In genomic region chr7:19920506-19921261, GRCm38 (mm10) we compare ENCODE assay signal across 8 mouse cellular contexts. TPM values are rescaled to one million over a fixed set of nuclear protein-coding genes. Genes with fewer than 3 reads are reported as not detected.
DNase-seq lines count a peak whose midpoint lies in the region; ATAC-seq lines count a peak whose summit lies in the region.

Gene Pvr (minus strand): TSS chr7:19921160.

- peak within 1 kb of the TSS; percentile 69 for H3K4me3 ChIP-seq in intestine, embryonic 15.5 days (replicated peaks)

- DNase-seq in adrenal gland, adult 2 months: peak; percentile 94
- DNase-seq in embryo, embryonic 11 days: peak; percentile 83
- peak; percentile 33 to 64 for DNase-seq in gastrocnemius, postnatal 4 days (ENCODE audit: low spot score in 2 of 2)
- peak; percentile 79 to 88 for DNase-seq in left cerebral cortex, postnatal 25 days (ENCODE audit: low spot score in 2 of 2)
- DNase-seq in right cerebral cortex, postnatal 14 days: peak; percentile 70
- DNase-seq in c-Kit-positive CD71-positive TER-119-positive erythroid progenitor cells, embryonic 14.5 days (ENCODE audit: low spot score): no peak

- H3K4me1 ChIP-seq in intestine, embryonic 15.5 days (replicated peaks): peaks cover 4% of the 10 kb centered on the region; the same call in 1 of the 2 replicates

- ATAC-seq in intestine, embryonic 15.5 days: peak; percentile 96
- ATAC-seq in megakaryocyte-erythroid progenitor cell, adult 5-6 weeks (replicated peaks; ENCODE audit: low FRiP score, low TSS enrichment, poor library complexity, severe bottlenecking): peak; percentile 84

- peak within 1 kb of the TSS; percentile 63 for H3K4me2 ChIP-seq in intestine, embryonic 15.5 days (replicated peaks)

- H3K9me3 ChIP-seq in intestine, embryonic 15.5 days: no peaks in the 10 kb centered on the region

- intact Hi-C loops in left cerebral cortex, postnatal 25 days (cut with DNase I): no loop called here

- peak within 1 kb of the TSS; percentile 88 for H3K27ac ChIP-seq in intestine, embryonic 15.5 days

- no peaks in the 10 kb centered on the region for H3K27me3 ChIP-seq in intestine, embryonic 15.5 days (replicated peaks)

- 1% methylated on average over 60 of the region's 60 CpGs for WGBS in intestine, embryonic 15.5 days

- H3K9ac ChIP-seq in intestine, embryonic 15.5 days: peak within 1 kb of the TSS; percentile 75

- H3K36me3 ChIP-seq in intestine, embryonic 15.5 days: 0 out of 2 replicates have a peak, but pooled peaks cover 4% of the 10 kb centered on the region

RNA-seq across cellular contexts. Expression of gene Pvr, which starts in this region (rescaled TPM):
- 10 to 100 TPM; 20.3 to 36.5 TPM for total RNA-seq in adrenal gland, adult 2 months (2021)
- 9.6 and 12.0 TPM in 2 replicates for polyA plus RNA-seq in adrenal gland, adult 2 months (2012; rRNA removed)
- total RNA-seq in gastrocnemius, postnatal 4 days (2021): 10 to 100 TPM; 22.3 to 23.0 TPM
- polyA plus RNA-seq in intestine, embryonic 15.5 days (2015; fragmentation: Nextera tagmentation; extraction: Ambion mirVana): 13.3 TPM in 2 replicates
- total RNA-seq in left cerebral cortex, postnatal 25 days (2021): 10 to 100 TPM; 10.7 to 13.3 TPM
- total RNA-seq in megakaryocyte-erythroid progenitor cell, adult 5-6 weeks (2014; fragmentation: Nextera tagmentation): 1.3 and 6.4 TPM in 2 replicates
- 0.85 and 0.91 TPM in 2 replicates for total RNA-seq in megakaryocyte-erythroid progenitor cell, adult 5-6 weeks (2017)
